Mouse (Mus musculus) kidney, postnatal 25 days (tissue): ENCODE measurements around the gene C8a.

Source experiments
- DNase-seq, 2 experiments: peaks; one replicate each; pipeline ENCODE4 v3.0.0; 2021; ENCODE audit warnings: mixed read lengths in 2 of 2

The C8a gene

GRCm38 (mm10) chr4:104766065-104766464 is 110.1 kb downstream of the C8a start, which contains the start of gene C8b:
C8b (plus strand) TSS chr4:104766317.
- DNase-seq, result no peak
